Mouse (Mus musculus) kidney, postnatal 0 days (tissue): ENCODE data around the gene Cat. TPM values are rescaled to one million over a fixed set of nuclear protein-coding genes. Genes with fewer than 3 reads are reported as not detected.

Experiments
- ATAC-seq: fragments of 200-750 bp; cut with Nextera tagmentation; replicated peaks from 2 replicates; pipeline ENCODE4 v1.8.0; 2017; ENCODE audit warnings: low read depth, moderate number of reproducible peaks, moderate TSS enrichment, moderate library complexity; ENCODE audit not compliant: low FRiP score
- DNase-seq: peaks from one replicate; pipeline ENCODE4 v3.0.0-alpha.2; 2016; ENCODE audit warnings: low spot score
- H3K27ac ChIP-seq: fragments of 300-500 bp; sonication (generic); 2 replicates; pipeline ENCODE4 v1.5.1; 2014; ENCODE audit warnings: mild to moderate bottlenecking
- H3K27me3 ChIP-seq: fragments of 300-500 bp; sonication (generic); 2 replicates; pipeline ENCODE4 v1.6.1; 2014; ENCODE audit warnings: low read length, mixed read lengths; ENCODE audit not compliant: insufficient read depth
- H3K36me3 ChIP-seq: fragments of 300-500 bp; sonication (generic); 2 replicates; pipeline ENCODE4 v1.6.1; 2014; ENCODE audit warnings: low read length, mixed read lengths; ENCODE audit not compliant: insufficient read depth
- H3K4me1 ChIP-seq: fragments of 300-500 bp; sonication (generic); replicated peaks from 2 replicates; pipeline ENCODE4 v1.6.1; 2014; ENCODE audit warnings: antibody characterized with exemption, low read length, mixed read lengths; ENCODE audit not compliant: insufficient read depth
- H3K4me2 ChIP-seq: fragments of 300-500 bp; sonication (generic); 2 replicates; pipeline ENCODE4 v1.6.1; 2014; ENCODE audit warnings: mild to moderate bottlenecking, low read length, moderate library complexity, mixed read lengths
- H3K4me3 ChIP-seq: fragments of 300-500 bp; sonication (generic); replicated peaks from 2 replicates; pipeline ENCODE4 v1.5.1; 2014; ENCODE audit warnings: low read depth, low read length
- H3K9ac ChIP-seq: fragments of 300-500 bp; sonication (generic); 2 replicates; pipeline ENCODE4 v1.6.1; 2014; ENCODE audit warnings: low read depth, low read length
- H3K9me3 ChIP-seq: fragments of 300-500 bp; sonication (generic); replicated peaks from 2 replicates; pipeline ENCODE4 v1.6.1; 2016; ENCODE audit warnings: low read length, inconsistent platforms, mixed read lengths
- CTCF ChIP-seq: IDR thresholded peaks from 2 replicates; pipeline ENCODE4 v1.5.1; 2016; ENCODE audit warnings: antibody characterized with exemption, low read depth, mild to moderate bottlenecking, moderate library complexity
- WGBS: fragments of 180-500 bp; shearing (Covaris S2); extraction: QIAGEN DNeasy Blood & Tissue Kit; methylation state at CpG from one replicate; pipeline ENCODE4 v1.1.7; 2014; 5-methylcytosine and 5-hydroxymethylcytosine counted together
- polyA plus RNA-seq: library from polyadenylated mRNA; unstranded; fragments of >200 nt; fragmentation: Nextera tagmentation; extraction: Ambion mirVana; gene quantifications from 2 replicates; pipeline ENCODE4 v1.2.1, GENCODE M21; 2015

Gene Cat
- polyA plus RNA-seq, 1 experiment from 2014 or later: 85.1 TPM

GRCm38 (mm10) chr2:103432695-103433275, 52.2 kb downstream of the Cat start:
- ATAC-seq: no peak
- Histone ChIP-seq H3K4me3 (no peak overlapping the region), H3K36me3 (no peaks in the 10 kb centered on the region), H3K9me3 (no peaks in the 10 kb centered on the region), H3K4me1 (peaks cover 4% of the 10 kb centered on the region; the same call in 1 of the 2 replicates), H3K27me3 (no peaks in the 10 kb centered on the region), H3K9ac (no peak overlapping the region), H3K4me2 (no peak overlapping the region), H3K27ac (no peak overlapping the region)
- WGBS: 41% methylated on average over 8 of the region's 8 CpGs
- TF ChIP-seq CTCF: no peak
- no peak for DNase-seq

GRCm38 (mm10) chr2:103430712-103431111, 54.2 kb downstream of the Cat start:
- ATAC-seq (no peak), DNase-seq (no peak)

GRCm38 (mm10) chr2:103428356-103428755, 56.6 kb downstream of the Cat start:
- DNase-seq (no peak), ATAC-seq (no peak)
- Histone ChIP-seq H3K27ac (no peak overlapping the region), H3K27me3 (no peaks in the 10 kb centered on the region), H3K4me2 (no peak overlapping the region), H3K4me3 (no peak overlapping the region), H3K9me3 (no peaks in the 10 kb centered on the region), H3K4me1 (no peaks in the 10 kb centered on the region), H3K9ac (no peak overlapping the region), H3K36me3 (no peaks in the 10 kb centered on the region)
- no peak for TF ChIP-seq CTCF
- 56% methylated on average over 3 of the region's 3 CpGs for WGBS

More at GRCm38 (mm10) chr2:103430712-103431111, 54.2 kb downstream of the Cat start:
- H3K9me3 ChIP-seq: no peaks in the 10 kb centered on the region
- H3K9ac ChIP-seq: no peak overlapping the region
- H3K4me3 ChIP-seq: no peak overlapping the region
- H3K27ac ChIP-seq: no peak overlapping the region
- no peaks in the 10 kb centered on the region for H3K27me3 ChIP-seq
- no peak for TF ChIP-seq CTCF
- no peak overlapping the region for H3K4me2 ChIP-seq
- WGBS: 26% methylated on average over 1 of the region's 1 CpGs
- no peaks in the 10 kb centered on the region for H3K36me3 ChIP-seq
- H3K4me1 ChIP-seq: no peaks in the 10 kb centered on the region

- Histone ChIP-seq H3K27ac (no peak overlapping the region), H3K27me3 (no peaks in the 10 kb centered on the region), H3K9me3 (no peaks in the 10 kb centered on the region), H3K36me3 (no peaks in the 10 kb centered on the region), H3K9ac (no peak overlapping the region), H3K4me3 (no peak overlapping the region), H3K4me1 (no peaks in the 10 kb centered on the region), H3K4me2 (no peak overlapping the region)
- WGBS: 68% methylated on average over 11 of the region's 11 CpGs
- DNase-seq: no peak
- no peak for ATAC-seq
- TF ChIP-seq CTCF: no peak
These were observed 59.4 kb downstream of the Cat start for GRCm38 (mm10) chr2:103425456-103426063.

- H3K9ac ChIP-seq: no peak overlapping the region
- 0 out of 2 replicates have a peak, but pooled peaks have one; percentile 38 for ATAC-seq
- no peaks in the 10 kb centered on the region for H3K9me3 ChIP-seq
- peak overlapping the region; percentile 38; the same call in 1 of the 2 replicates for H3K27ac ChIP-seq
- H3K36me3 ChIP-seq: no peaks in the 10 kb centered on the region
- no peak overlapping the region for H3K4me2 ChIP-seq
- TF ChIP-seq CTCF: peak; percentile 87
- WGBS: 29% methylated on average over 12 of the region's 12 CpGs
- DNase-seq: peak; percentile 72
- no peaks in the 10 kb centered on the region for H3K27me3 ChIP-seq
- H3K4me3 ChIP-seq: no peak overlapping the region
- no peaks in the 10 kb centered on the region for H3K4me1 ChIP-seq
These were observed 60.5 kb downstream of the Cat start for GRCm38 (mm10) chr2:103424349-103425026.

- no peak overlapping the region for H3K9ac ChIP-seq
- no peaks in the 10 kb centered on the region for H3K4me1 ChIP-seq
- no peak overlapping the region for H3K27ac ChIP-seq
- ATAC-seq (no peak), DNase-seq (no peak)
- peak overlapping the region; percentile 19; the same call in 1 of the 2 replicates for H3K4me2 ChIP-seq
- H3K4me3 ChIP-seq: no peak overlapping the region
- WGBS: 51% methylated on average over 12 of the region's 12 CpGs
- H3K27me3 ChIP-seq: no peaks in the 10 kb centered on the region
- TF ChIP-seq CTCF: no peak
- H3K36me3 ChIP-seq: no peaks in the 10 kb centered on the region
- no peaks in the 10 kb centered on the region for H3K9me3 ChIP-seq
These were observed 61.1 kb downstream of the Cat start for GRCm38 (mm10) chr2:103423884-103424283.
